Mouse (Mus musculus) gonadal fat pad, adult 2 months (tissue): ENCODE data around the gene Usp48. TPM values are rescaled to one million over a fixed set of nuclear protein-coding genes. Genes with fewer than 3 reads are reported as not detected.

Experiments used
- DNase-seq: peaks from one replicate; pipeline ENCODE4 v3.0.0-alpha.2; 2012; ENCODE audit warnings: low read depth
- polyA plus RNA-seq: library from polyadenylated mRNA; depleted of rRNA; stranded (reverse); fragments of >200 nt; gene quantifications from 2 replicates; pipeline ENCODE4 v1.2.3, GENCODE M21; 2012

The Usp48 gene
- polyA plus RNA-seq, 1 experiment: 70.7 TPM

- no peak for DNase-seq
These were observed 16.1 kb downstream of the Usp48 start for GRCm38 (mm10) chr4:137609702-137610101.

DNA sequence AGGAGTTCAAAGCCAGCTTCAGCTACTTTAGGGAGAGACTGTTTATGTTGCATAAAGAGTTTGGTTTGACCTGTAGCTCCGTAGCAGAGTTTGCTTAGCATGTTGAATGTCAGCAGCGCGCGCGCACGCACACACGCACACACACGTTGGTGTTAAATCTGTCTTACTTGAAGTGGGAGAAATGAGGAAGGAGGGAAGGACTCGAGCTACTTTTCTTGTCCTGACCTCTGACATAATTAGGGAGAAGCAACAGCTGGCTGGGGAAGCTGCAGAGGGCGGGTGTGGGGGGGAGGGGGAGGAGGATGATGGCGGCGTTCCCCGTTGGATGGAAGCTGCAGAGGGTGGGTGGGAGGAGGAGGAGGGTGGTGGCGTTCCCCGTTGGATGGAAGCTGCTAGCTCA lies 16.7 kb downstream of the Usp48 start:
- no peak for DNase-seq

DNA sequence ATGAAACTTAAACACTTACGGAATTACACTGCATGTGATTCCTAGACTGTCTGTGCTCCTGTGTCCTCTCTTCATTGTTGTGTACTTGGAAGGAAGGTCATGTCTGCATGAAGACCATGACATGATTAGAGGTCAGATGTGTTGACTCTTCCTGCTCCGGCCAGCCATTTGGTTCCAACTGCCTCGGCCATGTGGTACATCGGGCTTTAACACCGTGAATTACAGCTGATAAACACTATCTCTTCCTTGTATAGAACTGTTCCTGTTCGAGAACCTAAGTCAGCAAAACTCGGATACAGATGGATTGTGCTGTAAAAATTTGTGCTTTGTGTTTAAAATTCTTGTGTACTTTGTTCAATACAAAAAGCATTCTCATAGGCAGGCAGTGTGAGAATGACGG lies 29.3 kb downstream of the Usp48 start:
- no peak for DNase-seq

DNA sequence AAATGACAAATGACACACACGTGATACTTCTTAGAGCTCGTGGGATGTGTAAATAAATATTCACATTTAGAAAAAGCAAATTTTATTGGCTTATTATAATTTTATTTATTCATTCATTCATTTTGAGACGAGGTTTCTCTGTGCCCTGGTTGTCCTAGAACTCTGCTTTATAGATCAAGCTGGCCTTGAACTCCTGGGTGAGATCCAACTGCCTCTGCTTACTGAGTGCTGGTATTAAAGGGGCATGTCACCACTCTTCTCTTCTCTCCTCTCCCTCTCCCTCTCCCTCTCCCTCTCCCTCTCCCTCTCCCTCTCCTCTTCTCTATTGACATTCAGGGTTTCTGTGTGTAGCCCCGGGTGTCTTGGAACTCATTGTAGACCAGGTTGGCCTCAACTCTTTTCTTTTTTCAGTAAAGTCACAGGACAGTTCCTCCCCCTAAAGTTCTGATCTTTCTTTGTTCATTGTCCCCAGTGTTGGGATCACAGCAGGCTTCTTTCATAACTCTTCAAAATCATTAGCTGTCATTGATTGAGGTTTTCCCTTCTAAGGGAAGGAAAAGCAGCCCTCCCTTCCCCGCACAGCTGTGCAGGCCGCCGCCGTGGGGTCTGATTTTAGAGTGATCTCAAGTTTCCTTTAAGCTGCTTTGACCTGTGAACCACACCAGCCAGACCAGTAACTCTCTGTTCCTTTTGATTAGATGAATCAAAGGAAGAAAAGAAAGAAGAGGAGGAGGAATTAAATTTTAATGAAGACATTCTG lies 34.1 kb downstream of the Usp48 start:
- DNase-seq: no peak

GRCm38 (mm10) chr4:137628400-137628799 lies 34.8 kb downstream of the Usp48 start:
- no peak for DNase-seq

DNA sequence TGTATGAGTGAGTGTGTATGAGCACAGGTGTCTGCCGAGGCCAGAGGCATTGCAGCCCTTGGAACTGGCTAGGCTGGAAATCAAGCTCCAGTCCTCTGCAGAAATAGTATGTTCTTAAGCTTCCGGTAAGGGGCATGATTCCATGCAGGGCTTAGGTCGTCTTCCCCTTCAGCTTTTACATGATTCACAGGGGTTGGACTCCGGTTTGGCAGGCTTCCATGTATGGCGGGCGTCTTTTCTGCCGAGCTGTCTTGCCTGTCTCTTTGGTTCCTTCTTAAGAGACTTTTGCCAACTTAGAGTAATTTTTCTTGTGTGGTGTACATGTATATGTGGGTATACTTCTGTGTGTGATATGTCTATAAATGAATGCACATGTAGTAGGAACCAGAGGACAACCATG lies 35.8 kb downstream of the Usp48 start:
- DNase-seq: no peak

GRCm38 (mm10) chr4:137630153-137630552 lies 36.6 kb downstream of the Usp48 start:
- no peak for DNase-seq

DNA sequence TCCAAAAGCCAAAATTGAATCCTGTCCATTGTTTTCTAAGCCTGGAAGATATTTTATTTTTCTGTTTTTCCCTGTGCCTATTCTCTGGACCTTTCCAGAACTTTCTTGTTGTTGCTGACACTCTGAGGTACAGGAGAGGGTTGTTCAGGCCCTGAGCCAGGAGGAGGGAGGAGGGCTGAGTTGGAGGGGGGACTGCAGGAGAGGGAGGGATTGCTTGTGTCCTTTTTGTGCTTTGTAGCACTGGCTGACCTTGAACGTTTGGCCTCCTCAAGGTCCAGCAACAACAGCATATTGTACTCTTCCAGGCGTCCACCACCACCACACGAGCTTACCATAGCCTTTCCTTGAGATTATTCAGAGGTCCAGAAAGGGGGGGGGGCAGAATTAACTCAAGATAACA lies 38.0 kb downstream of the Usp48 start:
- no peak for DNase-seq

GRCm38 (mm10) chr4:137633394-137633793 lies 39.8 kb downstream of the Usp48 start:
- DNase-seq: no peak

GRCm38 (mm10) chr4:137636597-137636996 lies 43.0 kb downstream of the Usp48 start:
- no peak for DNase-seq

DNA sequence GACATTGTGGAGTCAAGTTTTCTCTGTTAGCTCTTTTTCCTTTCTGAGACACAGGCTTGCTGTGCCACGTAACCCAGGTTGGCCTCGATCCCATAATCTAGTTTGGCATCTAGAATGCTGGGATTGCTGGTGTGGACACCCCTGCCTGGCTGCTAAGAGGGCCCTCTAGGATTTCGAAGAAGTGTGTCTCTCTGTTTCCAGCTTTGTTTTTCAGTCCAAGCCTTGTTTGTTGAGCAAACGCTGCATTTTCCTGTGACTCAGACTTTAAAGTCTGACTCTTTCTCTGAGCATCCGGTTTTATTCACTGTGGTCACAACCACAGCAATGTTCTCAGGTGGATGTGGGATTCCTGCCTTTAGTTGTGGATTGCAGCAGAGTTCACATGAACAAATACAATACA lies 48.0 kb downstream of the Usp48 start:
- no peak for DNase-seq

- no peak for DNase-seq
These were observed 48.5 kb downstream of the Usp48 start for GRCm38 (mm10) chr4:137642101-137642500.

- no peak for DNase-seq
These were observed 49.9 kb downstream of the Usp48 start for GRCm38 (mm10) chr4:137643459-137643858.

GRCm38 (mm10) chr4:137646262-137646661 lies 52.7 kb downstream of the Usp48 start:
- DNase-seq: no peak

DNA sequence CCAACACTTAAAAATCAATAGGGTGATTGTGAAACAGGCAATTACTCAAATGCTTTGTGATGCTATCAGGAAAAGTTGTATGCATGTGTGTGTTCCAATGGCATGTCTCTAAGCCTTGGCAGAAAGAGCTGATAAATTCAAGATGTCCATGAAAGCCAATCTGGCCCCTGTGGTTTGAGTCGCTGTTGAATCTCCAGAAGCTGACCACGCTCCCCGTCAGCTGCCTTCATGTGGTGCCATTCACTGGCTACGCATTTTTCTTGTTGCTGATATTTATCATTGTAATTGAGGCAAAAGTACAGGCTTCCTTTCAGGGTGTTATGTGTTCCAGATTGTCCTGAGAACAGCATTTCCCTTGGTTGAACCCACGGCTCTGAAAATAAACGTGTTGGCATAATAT lies 54.1 kb downstream of the Usp48 start:
- no peak for DNase-seq

DNA sequence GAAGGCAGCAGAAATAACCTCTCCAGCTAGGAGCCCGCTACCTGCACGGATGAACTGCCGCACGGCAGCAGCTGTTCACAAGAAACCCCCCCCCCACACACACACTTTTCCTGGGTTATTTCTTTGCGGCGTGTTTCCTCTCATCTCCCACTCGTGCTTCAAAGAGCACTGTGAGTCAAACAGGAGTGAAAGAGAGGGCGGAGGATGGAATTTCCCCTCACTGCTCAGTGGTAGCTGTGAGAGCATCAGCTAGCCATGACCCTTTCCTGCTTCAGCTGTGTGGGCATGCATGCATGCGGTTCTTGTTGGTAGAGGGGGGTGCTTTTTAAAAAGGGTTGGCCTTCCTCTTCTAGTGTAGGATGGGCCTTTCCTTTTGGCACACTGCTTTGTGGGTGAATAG lies 54.7 kb downstream of the Usp48 start:
- DNase-seq: no peak

- DNase-seq: no peak
These were observed 57.4 kb downstream of the Usp48 start for GRCm38 (mm10) chr4:137650912-137651311.

- DNase-seq: peak; percentile 42
These were observed 59.3 kb downstream of the Usp48 start for GRCm38 (mm10) chr4:137652835-137653346.

- no peak for DNase-seq
These were observed 61.9 kb downstream of the Usp48 start for GRCm38 (mm10) chr4:137655241-137656031.

- no peak for DNase-seq
These were observed 64.1 kb downstream of the Usp48 start for GRCm38 (mm10) chr4:137657674-137658073.

DNA sequence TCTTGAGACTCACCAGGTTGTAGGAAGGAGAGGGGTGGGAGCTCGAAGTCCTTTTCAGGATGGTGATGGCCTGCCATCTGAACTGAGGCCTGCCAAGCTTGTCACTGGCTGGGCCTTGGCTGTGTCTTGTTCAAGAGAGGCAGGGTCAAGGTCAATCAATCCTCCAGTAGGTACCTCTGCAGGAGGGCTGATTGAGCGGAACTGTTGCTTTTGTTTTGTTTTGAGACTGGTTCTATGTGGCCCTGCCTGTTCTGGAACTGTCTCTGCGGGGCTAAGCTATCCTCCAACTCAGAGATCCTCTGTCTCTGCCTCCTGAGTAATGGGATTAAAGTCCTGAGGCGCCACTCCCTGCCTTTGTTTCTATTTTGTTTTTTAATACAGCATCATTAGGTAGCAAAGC lies 66.0 kb downstream of the Usp48 start:
- DNase-seq: no peak

GRCm38 (mm10) chr4:137660364-137661077 lies 67.0 kb downstream of the Usp48 start:
- DNase-seq: peak; percentile 44
